Mouse (Mus musculus) layer of hippocampus, adult 2 months (tissue): ENCODE measurements around the gene Gm49337. TPM values are rescaled to one million over a fixed set of nuclear protein-coding genes. Genes with fewer than 3 reads are reported as not detected.

Source experiments
- DNase-seq, 2 experiments: peaks; one replicate each; pipeline ENCODE4 v3.0.0; 2022; ENCODE audit warnings: low spot score in 2 of 2
- H3K27ac ChIP-seq: fragments of 200-600 bp; 2 replicates; pipeline ENCODE4 v1.8.1; 2022
- H3K4me3 ChIP-seq: fragments of 200-600 bp; 2 replicates; pipeline ENCODE4 v1.8.1; 2022; ENCODE audit warnings: mild to moderate bottlenecking
- CTCF ChIP-seq: fragments of 200-600 bp; conservative IDR thresholded peaks from 2 replicates; pipeline ENCODE4 v1.8.1; 2022; ENCODE audit warnings: antibody characterized with exemption, mild to moderate bottlenecking, moderate library complexity
- total RNA-seq, 2 experiments: library from RNA; stranded (reverse); gene quantifications; 2 replicates each; pipeline ENCODE4 v1.2.3; 2021

The Gm49337 gene
- total RNA-seq, 2 experiments from 2014 or later = 3.2 TPM; not detected in 1

DNA sequence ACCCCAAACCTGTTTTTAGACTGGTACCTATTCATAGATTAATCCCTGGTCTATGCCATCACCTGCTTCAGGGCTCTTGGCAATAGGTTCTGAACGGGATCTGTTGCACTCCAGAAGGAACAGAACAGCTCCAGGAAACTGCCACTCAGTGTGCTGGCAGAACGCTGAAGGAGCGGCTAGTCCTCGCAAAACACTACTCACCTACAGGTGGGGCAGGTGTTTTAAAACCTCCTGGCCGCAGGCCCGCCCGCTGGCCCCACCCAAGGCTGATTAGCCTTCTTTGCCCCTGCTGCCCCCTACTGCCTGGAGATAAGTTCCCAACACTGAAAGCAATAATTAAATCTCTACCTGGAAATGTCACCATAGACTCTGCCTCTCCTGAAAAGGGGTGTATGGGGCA is 5.8 kb upstream of the Gm49337 start, which contains the start of gene Tspan1:
Tspan1 (minus strand) TSS at position 198 of the 400 bp plus-strand sequence.
- no peak within 1 kb of the TSS for H3K4me3 ChIP-seq
- TF ChIP-seq CTCF = peak; percentile 56
- no peak for DNase-seq

DNA sequence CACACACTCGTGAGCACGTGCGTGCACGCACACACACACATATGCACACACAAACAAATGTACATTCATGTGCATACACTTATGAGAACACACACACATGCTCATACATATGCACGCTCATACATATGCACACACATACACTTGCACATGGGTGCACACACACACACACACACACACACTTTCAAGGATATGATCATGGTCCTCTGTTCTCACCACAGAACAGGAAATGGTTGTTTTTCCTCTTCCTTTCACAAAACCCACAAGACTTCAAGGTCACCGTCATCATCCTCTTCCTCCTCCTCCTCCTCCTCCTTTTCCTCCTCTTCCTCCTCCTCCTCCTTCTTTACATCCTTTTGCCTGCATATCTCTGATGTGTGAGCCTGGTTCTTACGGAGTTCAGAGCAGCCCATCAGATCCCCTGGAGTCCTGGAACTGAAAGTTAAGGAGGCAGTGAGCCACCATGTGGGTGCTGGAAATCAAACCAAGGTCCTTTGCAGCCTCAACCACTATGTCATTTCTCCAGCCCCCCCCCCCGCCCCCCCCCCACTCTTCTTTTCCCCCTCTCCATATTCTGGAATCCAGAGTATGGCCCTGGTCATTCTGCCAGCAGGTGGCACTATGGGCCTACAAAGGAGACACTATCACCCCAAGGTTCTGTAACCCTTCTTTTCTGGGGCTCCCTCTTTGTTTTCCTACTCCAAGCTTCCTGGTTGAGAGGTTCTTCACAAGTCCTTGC is 4.4 kb upstream of the Gm49337 start:
- peak in 1 of 2 experiments; percentile 76 for DNase-seq
- peak; percentile 78 for TF ChIP-seq CTCF
- Histone ChIP-seq H3K4me3 (no peak overlapping the region), H3K27ac (no peak overlapping the region)

More for the DNA sequence above, 5.8 kb upstream of the Gm49337 start, which contains the start of gene Tspan1:
- no peak within 1 kb of the TSS for H3K27ac ChIP-seq

DNA sequence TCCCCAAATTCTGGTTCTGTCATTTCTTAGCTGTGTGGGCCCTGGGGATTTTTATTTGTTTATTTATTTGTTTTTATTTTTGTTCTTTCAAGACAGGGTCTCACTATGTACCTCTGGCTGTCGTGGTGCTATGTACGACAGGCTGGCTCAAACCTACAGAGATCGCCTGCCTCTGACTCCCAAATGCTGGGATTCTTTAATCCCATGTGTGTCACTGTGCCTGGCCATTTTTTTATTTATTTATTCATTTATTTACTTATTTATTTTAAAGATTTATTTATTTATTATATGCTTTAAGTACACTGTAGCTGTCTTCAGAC is 3.9 kb upstream of the Gm49337 start:
- Histone ChIP-seq H3K27ac (no peak overlapping the region), H3K4me3 (no peak overlapping the region)
- no peak for DNase-seq
- TF ChIP-seq CTCF = no peak

DNA sequence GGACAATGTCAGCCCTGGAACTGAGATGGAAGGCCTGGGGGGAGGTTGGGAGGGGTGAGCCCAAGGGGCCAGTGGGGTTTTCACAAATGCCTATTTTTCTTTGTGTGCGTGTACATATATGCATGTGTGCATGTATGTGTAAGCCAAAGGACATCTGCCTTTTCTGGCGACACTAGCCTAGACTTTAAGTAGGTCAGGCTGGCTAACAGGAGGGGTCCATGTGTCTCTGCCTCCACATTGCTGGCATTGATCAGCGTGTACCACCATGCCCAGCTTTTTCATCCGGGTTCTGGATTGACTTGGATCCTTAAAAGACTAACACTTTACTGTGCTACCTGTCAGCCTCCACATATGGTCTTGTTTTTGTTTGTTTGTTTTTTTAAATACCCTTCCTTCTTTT is 568 bp downstream of the Gm49337 start:
- Histone ChIP-seq H3K27ac (peak overlapping the region; percentile 80; the same call in 1 of the 2 replicates), H3K4me3 (no peak overlapping the region)
- no peak for DNase-seq
- no peak for TF ChIP-seq CTCF

DNA sequence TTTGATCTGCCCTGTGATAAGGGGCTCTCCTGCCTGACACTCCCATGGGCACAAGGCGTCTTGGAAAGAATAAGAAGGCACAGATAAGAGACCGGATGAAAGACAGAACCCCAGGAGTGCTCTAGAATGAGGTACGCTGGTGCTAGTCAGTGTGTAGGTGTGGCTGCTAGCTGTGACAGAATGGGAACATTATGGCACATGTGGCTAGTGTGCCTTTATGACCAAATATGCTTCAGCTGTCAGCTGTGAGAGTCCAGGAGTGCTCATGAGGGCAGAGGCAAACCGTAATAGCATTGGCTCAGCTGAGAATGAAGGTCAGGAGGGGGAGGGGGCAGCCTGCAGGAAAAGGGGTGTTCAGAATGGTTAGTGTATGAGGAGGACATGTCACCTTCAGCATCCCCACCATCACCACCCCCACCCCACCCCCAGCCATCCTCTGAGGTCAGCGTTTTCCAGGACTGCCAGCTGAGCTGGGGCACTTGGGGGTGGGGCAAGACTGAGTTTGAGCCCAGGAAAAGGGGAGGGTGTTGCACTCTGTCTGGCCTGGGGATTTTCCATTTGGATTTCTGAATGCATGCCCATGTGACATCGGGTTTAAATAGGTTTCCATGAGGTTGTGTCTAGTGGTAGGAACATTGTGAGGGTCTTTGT is 1.4 kb downstream of the Gm49337 start:
- H3K27ac ChIP-seq = peak overlapping the region; percentile 80

DNA sequence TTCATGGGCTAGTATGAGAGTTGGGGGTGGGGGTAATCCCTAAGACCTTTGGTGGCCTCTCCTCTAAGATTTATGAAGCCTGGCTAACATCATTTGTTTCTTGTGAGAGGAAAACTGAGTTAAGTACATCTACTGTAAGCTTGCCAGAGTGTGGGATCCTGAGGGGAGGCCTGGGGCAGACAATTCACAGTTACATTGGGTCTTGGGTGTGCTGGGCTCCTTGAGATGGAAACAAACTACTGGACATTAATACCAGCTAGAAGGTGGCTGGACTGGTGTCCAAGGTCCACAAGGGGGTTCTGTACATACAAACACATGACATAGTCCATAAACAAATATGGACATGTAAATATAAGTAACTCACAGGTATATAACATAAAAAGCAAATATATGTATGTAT is 2.0 kb downstream of the Gm49337 start:
- no peak for TF ChIP-seq CTCF
- no peak overlapping the region for H3K4me3 ChIP-seq
- H3K27ac ChIP-seq = peak overlapping the region; percentile 80
- DNase-seq = no peak

More for the DNA sequence above, 1.4 kb downstream of the Gm49337 start:
- TF ChIP-seq CTCF = no peak
- H3K4me3 ChIP-seq = no peak overlapping the region
- DNase-seq = no peak

DNA sequence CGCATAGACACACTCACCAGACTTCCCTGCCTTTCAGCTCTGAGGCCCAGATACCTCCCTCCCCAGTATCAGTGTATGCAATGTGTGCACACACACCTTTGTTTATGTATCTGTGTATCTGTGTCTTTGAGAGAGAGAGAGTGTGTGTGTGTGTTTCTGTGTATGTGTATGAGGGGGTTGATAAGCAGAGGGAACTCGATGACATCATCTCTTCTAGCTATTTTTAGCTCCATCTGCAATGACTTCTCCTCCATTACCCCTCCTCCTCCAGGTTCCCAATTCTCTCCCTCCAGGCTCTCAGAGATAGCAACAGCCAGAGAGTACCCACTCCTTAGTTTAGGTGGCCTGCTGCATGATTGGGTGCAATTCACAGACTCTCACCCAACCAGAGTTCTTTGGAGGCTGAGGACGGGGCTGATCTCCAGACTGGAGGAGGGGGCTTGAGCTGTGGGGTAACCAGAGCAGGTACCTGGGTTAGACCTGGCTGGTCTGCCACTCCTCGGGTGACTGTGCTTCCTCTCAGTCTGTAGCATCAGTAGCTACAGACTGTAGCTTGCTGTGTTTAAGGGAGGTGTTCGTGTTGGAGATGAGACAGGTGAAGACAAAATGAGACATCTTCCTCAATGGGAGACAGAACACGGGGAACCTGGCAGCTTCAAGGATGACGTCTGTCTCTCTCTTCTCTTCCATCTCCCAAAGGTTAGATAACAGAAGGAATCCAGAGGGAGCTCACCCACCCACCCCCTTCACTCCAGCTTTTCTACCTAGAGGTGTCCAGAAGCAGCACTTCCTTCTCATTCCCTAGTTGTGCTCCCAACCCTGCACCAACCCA is 2.7 kb downstream of the Gm49337 start:
- Histone ChIP-seq H3K4me3 (peak overlapping the region; percentile 44; the same call in 1 of the 2 replicates), H3K27ac (peak overlapping the region; percentile 80)
- TF ChIP-seq CTCF = no peak
- no peak for DNase-seq

DNA sequence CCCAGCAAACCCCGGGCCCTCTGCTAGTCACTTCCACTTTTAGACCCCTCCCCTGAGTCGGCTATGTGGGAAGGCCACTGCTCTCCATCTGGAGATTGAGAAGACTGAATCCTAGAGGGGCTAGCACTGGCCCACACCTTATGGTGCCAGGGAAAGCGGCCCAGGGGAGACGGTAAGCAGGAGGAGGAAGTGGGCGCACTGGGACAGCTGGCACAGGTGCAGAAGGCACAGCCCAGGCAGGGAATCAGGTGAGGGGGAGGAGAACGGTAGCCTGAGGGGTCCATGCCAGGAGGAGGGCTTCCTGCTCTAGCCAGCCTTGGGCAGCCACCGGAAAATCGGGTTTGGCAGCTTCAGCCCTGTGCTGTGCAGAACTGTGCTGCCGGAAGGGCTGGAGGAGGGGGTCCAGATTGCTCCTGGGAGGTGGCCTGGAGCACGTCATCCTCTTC is 3.4 kb downstream of the Gm49337 start:
- peak; percentile 57 to 63 for DNase-seq
- Histone ChIP-seq H3K27ac (peak overlapping the region; percentile 80), H3K4me3 (peak overlapping the region; percentile 44)
- no peak for TF ChIP-seq CTCF

DNA sequence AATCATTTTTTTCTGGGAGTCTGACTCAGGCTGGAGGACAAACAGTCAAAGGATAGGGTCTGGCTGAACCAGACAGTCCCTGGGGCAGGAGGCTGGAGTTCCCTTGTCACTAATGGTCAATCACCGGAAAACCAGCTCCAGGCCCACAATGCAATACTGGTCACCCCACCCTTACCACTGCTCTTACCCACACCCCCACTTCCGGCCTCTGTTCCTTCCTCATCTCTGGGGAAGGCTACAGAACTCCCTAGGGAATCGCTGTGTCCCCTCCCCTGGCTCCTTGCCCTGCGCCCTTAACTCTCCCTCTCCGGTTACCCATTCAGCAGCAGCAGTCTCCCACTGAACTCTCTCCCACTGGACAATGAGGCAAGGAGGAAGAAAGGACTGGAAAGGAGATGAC is 4.0 kb downstream of the Gm49337 start:
- Histone ChIP-seq H3K4me3 (peak overlapping the region; percentile 44), H3K27ac (peak overlapping the region; percentile 80)
- no peak for TF ChIP-seq CTCF
- DNase-seq = no peak

DNA sequence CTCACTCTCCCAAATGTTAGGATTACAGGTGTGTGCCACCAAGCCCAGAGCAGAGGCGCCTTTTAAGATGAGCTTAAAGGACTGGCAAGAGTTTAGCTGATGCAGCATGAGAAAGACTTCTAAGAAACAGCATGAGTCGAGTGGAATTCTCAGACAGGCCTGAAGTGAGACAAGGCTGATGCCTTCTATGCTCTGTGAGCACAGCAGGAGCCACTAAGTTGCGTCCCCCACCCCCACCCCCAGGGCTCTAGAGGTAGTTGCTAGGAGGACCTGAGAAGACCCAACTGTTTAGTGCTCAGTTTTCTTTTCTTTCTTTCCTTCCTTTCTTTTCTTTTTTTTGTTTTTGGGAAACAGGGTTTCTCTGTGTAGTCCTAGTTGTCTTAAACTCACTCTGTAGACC is 8.9 kb downstream of the Gm49337 start:
- no peak for TF ChIP-seq CTCF
- no peak for DNase-seq
- H3K27ac ChIP-seq = peak overlapping the region; percentile 36; the same call in 1 of the 2 replicates
- no peak overlapping the region for H3K4me3 ChIP-seq

DNA sequence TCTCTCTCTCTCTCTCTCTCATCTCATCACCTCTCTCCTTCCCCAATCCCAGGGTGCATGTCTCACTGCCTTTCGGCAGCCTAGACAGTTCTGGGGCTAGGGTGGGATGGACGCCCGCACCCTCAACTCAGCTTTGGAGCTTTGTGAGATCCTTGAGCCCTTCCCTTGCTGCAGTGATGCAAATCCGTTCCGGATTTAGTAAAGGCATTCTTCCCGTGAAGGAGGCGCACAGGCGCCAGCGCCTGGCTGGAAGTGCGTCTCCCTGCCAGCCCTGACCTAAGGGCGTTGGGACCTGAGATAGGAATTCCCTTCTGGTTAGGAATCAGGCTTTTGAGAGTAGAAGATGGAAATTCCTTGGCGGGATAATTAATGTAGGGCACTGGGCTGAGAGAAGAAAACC is 9.6 kb downstream of the Gm49337 start:
- Histone ChIP-seq H3K4me3 (peak overlapping the region; percentile 20), H3K27ac (peak overlapping the region; percentile 36; the same call in 1 of the 2 replicates)
- no peak for TF ChIP-seq CTCF
- DNase-seq = no peak

DNA sequence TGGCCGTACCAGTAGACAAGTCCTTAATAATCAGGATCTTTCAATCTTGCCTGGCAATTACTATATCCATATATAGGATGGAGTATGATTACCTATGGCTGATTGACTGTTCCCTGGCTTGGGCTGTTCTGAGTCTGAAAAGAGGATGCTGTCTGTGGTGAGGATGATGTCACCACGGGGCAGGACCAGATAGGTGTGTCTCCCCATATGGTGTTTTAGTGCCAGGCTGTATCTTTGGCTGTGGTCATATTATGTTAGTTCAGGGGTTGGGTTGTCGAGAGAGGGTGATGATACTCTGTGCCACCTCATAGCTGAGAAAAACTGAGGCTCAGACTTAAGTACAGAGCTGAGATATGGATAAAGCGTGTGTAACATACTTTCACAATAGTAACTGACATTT is 11.9 kb downstream of the Gm49337 start:
- no peak overlapping the region for H3K27ac ChIP-seq
- no peak for DNase-seq
- TF ChIP-seq CTCF = no peak
- H3K4me3 ChIP-seq = no peak overlapping the region
